ENCODE assay signal across 28 mouse cellular contexts in genomic region chr5:144002461-144003192, GRCm38 (mm10). TPM values are rescaled to one million over a fixed set of nuclear protein-coding genes. Genes with fewer than 3 reads are reported as not detected.
DNase-seq lines count a peak whose midpoint lies in the region; TF ChIP-seq lines count a peak whose summit lies in the region.
"Had no signal": no experiment of that assay in that cellular context is flagged by ENCODE, and none has a peak within 500 bp of the region (broad histone marks: within the 10 kb centered on the region; RNA-seq: fewer than 3 reads in every experiment).

No protein-coding gene starts in this region.

- 37% methylated on average over 15 of the region's 15 CpGs for WGBS in spleen, adult 2 months
- 44% methylated on average over 15 of the region's 15 CpGs for WGBS in macrophage (ENCODE audit: missing documents)

- peaks cover 26% of the 10 kb centered on the region for H3K36me3 ChIP-seq in spleen, adult 2 months (ENCODE audit: control insufficient read depth, insufficient read depth, low read length)
- H3K36me3 ChIP-seq in macrophage (ENCODE audit: inconsistent target): peaks cover 57% of the 10 kb centered on the region
- peaks cover 9% of the 10 kb centered on the region for H3K36me3 ChIP-seq in splenic B cell, adult 2 months (ENCODE audit: control insufficient read depth, insufficient read depth, low read length, poor library complexity, severe bottlenecking)

- H3K27ac ChIP-seq in spleen, adult 2 months (ENCODE audit: insufficient read depth, low read length): peak overlapping the region; percentile 96
- H3K27ac ChIP-seq in macrophage: peak overlapping the region; percentile 55
- H3K27ac ChIP-seq: embryonic facial prominence, embryonic 15.5 days; heart, adult 2 months; heart, embryonic 13.5 days; hindbrain, postnatal 0 days; left cerebral cortex, adult 2 months; neural tube, embryonic 13.5 days; stomach, postnatal 0 days had no signal

- no peaks in the 10 kb centered on the region for H3K27me3 ChIP-seq in spleen, adult 2 months (ENCODE audit: control insufficient read depth, insufficient read depth, low read length)
- no peaks in the 10 kb centered on the region for H3K27me3 ChIP-seq in splenic B cell, adult 2 months (ENCODE audit: control insufficient read depth, insufficient read depth, low read length, poor library complexity, severe bottlenecking)
- H3K27me3 ChIP-seq: embryonic facial prominence, embryonic 15.5 days; heart, embryonic 13.5 days; megakaryocyte, embryonic 14.5 days; neural tube, embryonic 13.5 days; Patski had no signal

- H3K4me1 ChIP-seq in spleen, adult 2 months (ENCODE audit: control insufficient read depth, insufficient read depth, insufficient read length): peaks cover 17% of the 10 kb centered on the region; the same call in 1 of the 2 replicates
- H3K4me1 ChIP-seq: embryonic facial prominence, embryonic 15.5 days; heart, embryonic 13.5 days; neural tube, embryonic 13.5 days had no signal

- no peak for TF ChIP-seq POLR2A in spleen, adult 2 months (IDR thresholded peaks at IDR 0.05; ENCODE audit: low read depth, low read length)

- peaks cover 8% of the 10 kb centered on the region; the same call in 1 of the 2 replicates for H3K79me2 ChIP-seq in macrophage (ENCODE audit: inconsistent target)

- peak overlapping the region; percentile 35; the same call in 1 of the 2 replicates for H3K4me3 ChIP-seq in spleen, adult 2 months (ENCODE audit: extremely low read depth, insufficient read depth, insufficient read length)
- H3K4me3 ChIP-seq in macrophage (ENCODE audit: inconsistent target): no peak overlapping the region
- H3K4me3 ChIP-seq: embryonic facial prominence, embryonic 15.5 days; heart, adult 2 months; heart, embryonic 13.5 days; left cerebral cortex, adult 2 months; megakaryocyte, embryonic 14.5 days; myocyte; neural tube, embryonic 13.5 days had no signal

- no peak for TF ChIP-seq CTCF in spleen, adult 2 months (IDR thresholded peaks at IDR 0.05; ENCODE audit: extremely low read depth, insufficient read depth, insufficient read length, insufficient replicate concordance)

- peak; percentile 23 to 46 for DNase-seq in spleen, adult 2 months (ENCODE audit: low read depth in 1 of 2, low spot score in 2 of 2)
- no peak for DNase-seq in spleen, postnatal 14 days (ENCODE audit: low spot score in 2 of 2)
- DNase-seq in MEL-GATA-1-ER (ENCODE audit: extremely low read depth, low read depth): peak; percentile 13
- DNase-seq in splenic B cell, adult 2 months (ENCODE audit: low read depth, low spot score): peak; percentile 78
- no peak for DNase-seq in right cerebral cortex, postnatal 36 days (ENCODE audit: low spot score in 2 of 2)
- DNase-seq in lung, adult 18-20 months: no peak
- DNase-seq: adrenal gland, adult 2 months; cerebellum, adult 9-10 months; gastrocnemius, postnatal 14 days; heart, adult 2 months; heart, postnatal 14 days; kidney, adult 18-20 months; kidney, postnatal 4 days; lung, postnatal 10 days; midbrain, embryonic 14.5 days had no signal

RNA-seq across cellular contexts. Expression of gene Ccz1, which starts 12.1 kb away (rescaled TPM):
- polyA plus RNA-seq in spleen, adult 2 months (2012; rRNA removed): 5.9 and 6.1 TPM in 2 replicates
- 100 to 1,000 TPM in 6 of 26 experiments, 10 to 100 TPM in 20; 16.9 to 110 (median 74.1) TPM for total RNA-seq in macrophage (2018; cell fraction: chromatin; rRNA removed)
- total RNA-seq in macrophage (2018; cell fraction: cytosol; rRNA removed): 10 to 100 TPM; 47.8 to 95.8 (median 71.4) TPM
- 10 to 100 TPM; 23.0 to 97.4 (median 62.4) TPM for total RNA-seq in macrophage (2018; cell fraction: nucleus; rRNA removed)
- polyA plus RNA-seq in macrophage (2018): 66.0 to 72.1 TPM (median 71.7 TPM) in 3 replicates

RNA-seq across cellular contexts. Expression of gene Ocm, which starts 23.8 kb away (rescaled TPM):
- polyA plus RNA-seq in spleen, adult 2 months (2012; rRNA removed): not detected in 2 replicates
- total RNA-seq in macrophage (2018; cell fraction: chromatin; rRNA removed): not detected
- total RNA-seq in macrophage (2018; cell fraction: cytosol; rRNA removed): not detected
- not detected for total RNA-seq in macrophage (2018; cell fraction: nucleus; rRNA removed)
- polyA plus RNA-seq in macrophage (2018): not detected in 3 replicates
- total RNA-seq: adrenal gland, adult 2 months; gastrocnemius, postnatal 14 days; heart, adult 2 months; heart, postnatal 14 days; hindbrain, postnatal 0 days had no signal
- polyA plus RNA-seq: adrenal gland, adult 2 months; forebrain, embryonic 14.5 days; heart, adult 2 months; heart, embryonic 13.5 days; limb, embryonic 14.5 days; liver, embryonic 16.5 days; midbrain, embryonic 14.5 days; myocyte; neural tube, embryonic 13.5 days; Patski had no signal

Comparison
In these comparisons a context has a peak if more than half of its experiments do, and no peak if none do; other contexts are left out.
1. DNase-seq: peak in spleen, adult 2 months (2 of 2), MEL-GATA-1-ER (single experiment) and splenic B cell, adult 2 months (single experiment); none in spleen, postnatal 14 days (0 of 2), right cerebral cortex, postnatal 36 days (0 of 2) and lung, adult 18-20 months (0 of 2).